Mouse (Mus musculus) left cerebral cortex, adult 6 months (tissue): ENCODE data around the gene Dmgdh. TPM values are rescaled to one million over a fixed set of nuclear protein-coding genes. Genes with fewer than 3 reads are reported as not detected.

ENCODE experiments used
- long read RNA-seq, 2 experiments: library from polyadenylated mRNA; unstranded; transcript quantifications; one replicate each; pipeline ENCODE4 v2.0.0; 2019 to 2020
- polyA plus RNA-seq: library from polyadenylated mRNA; unstranded; fragments of <200 nt; fragmentation: Nextera tagmentation; gene quantifications from 2 replicates; pipeline ENCODE4 v1.2.3, GENCODE M21; 2021

Gene Dmgdh
- polyA plus RNA-seq, result 0.10 and 0.13 TPM in 2 replicates
- long read RNA-seq, experiment 1, partial matches to known transcripts, result 0 of 1 reads
- long read RNA-seq, experiment 1, other reads (novel, unspliced or antisense), result 1 of 1 reads
- long read RNA-seq, experiment 2, partial matches to known transcripts, result 0 of 2 reads
- long read RNA-seq, experiment 2, other reads (novel, unspliced or antisense), result 2 of 2 reads

DNA sequence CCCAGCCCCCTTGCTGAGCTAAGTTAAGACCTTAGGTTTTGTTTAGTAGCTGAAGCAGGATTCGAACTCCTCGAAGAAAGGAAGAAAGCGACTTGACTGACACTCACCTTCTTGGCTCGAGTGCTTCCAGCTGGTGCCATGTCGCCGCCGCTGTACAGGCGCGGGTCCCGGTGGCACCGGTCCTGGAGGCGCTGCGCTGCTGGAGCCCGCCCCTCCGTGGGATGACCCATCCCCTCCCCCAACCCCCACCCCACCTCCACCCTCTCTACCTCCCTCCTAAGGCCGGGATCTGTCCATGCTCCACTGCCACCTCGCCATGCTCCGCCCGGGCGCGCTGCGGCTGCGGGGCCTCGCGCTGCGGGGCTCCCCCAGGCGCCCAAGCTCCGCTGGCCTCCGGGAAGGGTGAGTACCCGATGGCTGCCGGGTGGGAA lies at the start of gene Dmgdh, which contains the start of gene Bhmt2:
Dmgdh (plus strand) TSS at position 303 of the 431 bp plus-strand sequence.
Bhmt2 (minus strand) TSS at position 172 of the 431 bp plus-strand sequence.

DNA sequence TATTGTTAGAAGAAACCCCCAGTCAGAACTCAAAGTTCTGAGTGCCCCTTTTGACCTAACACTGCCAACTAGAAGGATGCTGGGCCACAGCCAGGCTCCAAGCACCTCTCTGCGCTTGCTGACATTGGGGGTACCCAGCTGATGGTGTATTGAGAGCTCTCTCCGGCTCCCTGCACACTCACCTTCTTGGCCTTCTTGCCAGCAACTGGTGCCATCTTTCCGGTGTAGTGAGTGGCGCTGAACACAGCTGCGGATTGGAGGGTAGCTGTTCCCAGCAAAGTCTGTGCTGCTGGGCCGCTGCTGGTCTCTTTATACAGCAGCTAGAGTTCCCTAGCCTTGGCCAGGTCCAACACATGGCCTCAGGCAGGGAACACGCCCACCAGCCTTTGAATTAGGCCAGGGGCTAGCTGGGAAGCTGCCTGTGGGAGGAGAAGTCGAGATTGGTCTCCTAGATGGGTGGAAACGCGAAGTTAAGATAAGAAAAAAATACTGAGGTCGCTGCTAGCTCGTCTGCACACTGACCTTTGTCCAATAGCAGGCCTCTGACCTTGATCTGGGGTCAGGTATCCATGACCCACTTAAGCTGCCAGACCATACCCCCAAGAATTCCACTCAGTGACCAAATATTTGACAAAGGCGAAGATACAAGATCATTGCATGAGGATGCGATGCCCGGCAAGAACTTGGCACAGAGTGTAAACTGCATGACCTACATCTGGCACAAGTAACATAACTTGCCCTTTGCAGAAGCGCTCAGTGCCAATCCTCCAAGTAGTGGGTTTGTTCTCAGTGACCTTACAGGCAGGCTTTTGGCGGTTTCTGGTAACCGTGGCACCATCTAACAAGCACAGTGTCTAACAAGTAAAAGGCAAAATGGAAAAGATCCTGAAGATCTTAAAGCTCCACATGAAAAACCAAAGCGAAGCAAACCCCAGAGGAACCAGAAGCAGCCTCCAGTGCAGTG lies 36.7 kb upstream of the Dmgdh start, which contains the start of gene Bhmt:
Bhmt (minus strand) TSS at position 680 of the 964 bp plus-strand sequence.

DNA sequence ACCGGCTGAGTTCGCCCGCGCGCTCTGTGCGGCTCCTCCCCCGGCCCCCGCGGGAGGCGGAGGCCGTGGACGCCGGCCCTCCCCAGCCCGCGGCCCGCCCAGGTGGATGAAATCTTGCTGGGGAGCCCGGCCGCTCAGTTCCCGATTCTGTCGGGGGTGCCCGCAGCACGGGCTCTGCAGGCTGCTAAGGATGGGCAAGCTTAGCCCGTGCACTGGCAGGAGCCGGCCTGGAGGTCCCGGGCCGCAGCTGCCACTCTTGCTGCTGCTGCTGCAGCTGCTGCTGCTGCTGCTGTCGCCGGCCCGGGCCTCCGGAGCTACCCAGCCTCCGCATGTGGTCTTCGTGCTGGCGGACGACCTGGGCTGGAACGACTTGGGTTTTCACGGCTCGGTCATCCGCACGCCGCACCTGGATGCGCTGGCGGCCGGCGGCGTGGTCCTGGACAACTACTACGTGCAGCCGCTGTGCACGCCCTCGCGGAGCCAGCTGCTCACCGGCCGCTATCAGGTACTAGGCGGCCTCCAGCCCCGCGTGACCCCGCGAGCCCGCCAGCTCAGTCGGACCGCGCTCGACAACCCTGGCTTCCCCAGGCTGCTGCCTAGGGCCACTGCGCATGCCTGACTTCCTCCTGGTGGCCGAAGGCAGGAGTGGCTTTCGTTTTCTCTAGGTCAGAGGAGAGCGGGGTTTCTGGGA lies 97.5 kb downstream of the Dmgdh start, which contains the start of gene Arsb:
Arsb (plus strand) TSS at position 43 of the 691 bp plus-strand sequence.

Other genes with a start within 250 kb of the Dmgdh start
- gene Jmy, start 174.6 kb upstream of the Dmgdh start, polyA plus RNA-seq, result 2.9 and 3.4 TPM in 2 replicates
- gene Bhmt, start 36.5 kb upstream of the Dmgdh start, polyA plus RNA-seq, result not detected in 2 replicates
- not detected in 2 replicates for gene Bhmt2, start 131 bp upstream of the Dmgdh start, polyA plus RNA-seq
- gene Arsb, start 97.2 kb downstream of the Dmgdh start, polyA plus RNA-seq, result 42.4 and 54.6 TPM in 2 replicates